Mouse (Mus musculus): ENCODE measurements around the gene Tekt3.

DNA sequence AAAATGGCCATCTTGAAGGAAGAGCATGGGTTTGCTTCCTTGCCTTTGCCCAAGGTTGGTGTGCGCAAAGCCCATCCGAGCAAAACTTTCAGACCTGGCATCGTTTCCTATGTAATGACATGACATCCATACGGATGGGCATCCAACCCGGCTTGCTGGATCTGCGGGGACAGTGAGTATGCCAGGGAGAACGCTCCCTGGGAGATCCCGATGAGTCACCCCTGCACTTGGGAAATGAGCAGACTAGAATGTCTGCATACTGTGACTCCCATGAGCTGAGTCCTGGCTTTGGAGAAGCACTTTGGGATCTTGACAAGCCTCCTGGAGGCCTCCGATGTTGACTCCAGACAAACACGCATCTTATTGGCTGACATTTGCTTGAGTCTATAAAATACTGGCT lies 9.5 kb upstream of the Tekt3 start:
- TF ChIP-seq CTCF (IDR thresholded peaks at IDR 0.05; ENCODE audit: low read depth, low read length) (no peak), TAL1 (conservative IDR thresholded peaks at IDR 0.05; ENCODE audit: low read depth, low read length) (no peak)

Data from G1E (cell line).